In the genomic region with DNA sequence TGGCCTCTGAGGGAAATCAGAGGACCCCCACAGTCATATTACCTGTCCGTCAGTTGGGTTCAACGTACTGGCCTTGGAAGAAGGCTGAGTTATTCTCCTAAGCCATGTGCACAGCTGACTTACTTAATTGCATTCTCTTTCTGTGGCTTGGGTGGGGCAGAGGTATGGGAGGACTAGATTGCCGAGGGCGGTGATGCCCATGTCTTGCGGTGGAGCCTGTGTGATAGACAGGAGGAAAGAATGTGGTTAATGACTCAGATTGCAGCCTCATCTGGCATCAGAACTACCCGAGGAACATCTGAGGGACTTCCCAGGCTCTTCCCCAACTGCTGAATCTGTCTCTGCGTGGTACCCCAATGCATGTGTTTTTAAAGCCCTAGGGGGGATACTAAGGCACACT, we compare ENCODE assay signal across 13 mouse cellular contexts. TPM values are rescaled to one million over a fixed set of nuclear protein-coding genes. Genes with fewer than 3 reads are reported as not detected.
DNase-seq lines count a peak whose midpoint lies in the region; ATAC-seq and TF ChIP-seq lines count a peak whose summit lies in the region.
"Had no signal": no experiment of that assay in that cellular context is flagged by ENCODE, and none has a peak within 500 bp of the region (broad histone marks: within the 10 kb centered on the region; RNA-seq: fewer than 3 reads in every experiment).

No protein-coding gene starts in this region.

- H3K9ac ChIP-seq in limb, embryonic 13.5 days, result 0 out of 2 replicates have a peak overlapping the region, but pooled peaks have one; percentile 13
- no peak overlapping the region for H3K9ac ChIP-seq in liver, embryonic 12.5 days
- H3K9ac ChIP-seq: limb, embryonic 12.5 days had no signal

- TF ChIP-seq POLR2A in bone marrow macrophage, adult 2 months (IDR thresholded peaks at IDR 0.05; ENCODE audit: borderline replicate concordance, low read depth, low read length), result no peak

- peaks cover 34% of the 10 kb centered on the region for H3K36me3 ChIP-seq in limb, embryonic 13.5 days
- peaks cover 67% of the 10 kb centered on the region for H3K36me3 ChIP-seq in limb, embryonic 10.5 days
- peaks cover 51% of the 10 kb centered on the region for H3K36me3 ChIP-seq in liver, embryonic 12.5 days

- no peak overlapping the region for H3K4me2 ChIP-seq in limb, embryonic 13.5 days (replicated peaks)
- peak overlapping the region; percentile 46 for H3K4me2 ChIP-seq in liver, embryonic 12.5 days
- H3K4me2 ChIP-seq: limb, embryonic 12.5 days; midbrain, embryonic 11.5 days had no signal

- peaks cover 64% of the 10 kb centered on the region for H3K4me1 ChIP-seq in limb, embryonic 13.5 days
- H3K4me1 ChIP-seq in limb, embryonic 10.5 days, result peaks cover 65% of the 10 kb centered on the region
- H3K4me1 ChIP-seq in bone marrow macrophage, adult 2 months (ENCODE audit: control insufficient read depth, insufficient read depth, low read length), result peaks cover 71% of the 10 kb centered on the region
- peaks cover 98% of the 10 kb centered on the region for H3K4me1 ChIP-seq in liver, embryonic 12.5 days

- no peak for TF ChIP-seq CTCF in bone marrow macrophage, adult 2 months (IDR thresholded peaks at IDR 0.05; ENCODE audit: low read depth, low read length)

- no peak overlapping the region for H3K27ac ChIP-seq in limb, embryonic 13.5 days
- no peak overlapping the region for H3K27ac ChIP-seq in limb, embryonic 10.5 days
- H3K27ac ChIP-seq in bone marrow macrophage, adult 2 months (ENCODE audit: insufficient read depth, low read depth, low read length), result peak overlapping the region; percentile 1; the same call in 1 of the 2 replicates
- peak overlapping the region; percentile 61 for H3K27ac ChIP-seq in liver, embryonic 12.5 days
- H3K27ac ChIP-seq: kidney, postnatal 0 days; limb, embryonic 12.5 days had no signal

- no peak for ATAC-seq in limb, embryonic 13.5 days (ENCODE audit: low FRiP score, low read depth)
- peak; percentile 89 for ATAC-seq in liver, embryonic 12.5 days
- ATAC-seq: forebrain, embryonic 16.5 days had no signal

- no peaks in the 10 kb centered on the region for H3K27me3 ChIP-seq in limb, embryonic 13.5 days
- H3K27me3 ChIP-seq in limb, embryonic 10.5 days (ENCODE audit: low read depth, poor library complexity, severe bottlenecking), result no peaks in the 10 kb centered on the region
- no peaks in the 10 kb centered on the region for H3K27me3 ChIP-seq in liver, embryonic 12.5 days (replicated peaks)
- H3K27me3 ChIP-seq: limb, embryonic 12.5 days had no signal

- no peak overlapping the region for H3K4me3 ChIP-seq in limb, embryonic 13.5 days
- no peak overlapping the region for H3K4me3 ChIP-seq in limb, embryonic 10.5 days
- no peak overlapping the region for H3K4me3 ChIP-seq in bone marrow macrophage, adult 2 months (ENCODE audit: insufficient read depth, low read length)
- H3K4me3 ChIP-seq in liver, embryonic 12.5 days, result no peak overlapping the region
- H3K4me3 ChIP-seq: limb, embryonic 12.5 days had no signal

- no peak for DNase-seq in limb, embryonic 10.5 days (ENCODE audit: low spot score)
- DNase-seq in retina, embryonic 14.5 days (ENCODE audit: low spot score), result no peak
- no peak for DNase-seq in thymus, postnatal 4 days
- DNase-seq in left cerebral cortex, adult 11 months (ENCODE audit: low spot score), result no peak
- no peak for DNase-seq in gastrocnemius, adult 8-10 months (ENCODE audit: low spot score in 2 of 2)
- DNase-seq: cerebellum, adult 8-10 months had no signal

- no peaks in the 10 kb centered on the region for H3K9me3 ChIP-seq in limb, embryonic 13.5 days
- H3K9me3 ChIP-seq in limb, embryonic 10.5 days (replicated peaks), result no peaks in the 10 kb centered on the region
- H3K9me3 ChIP-seq in liver, embryonic 12.5 days (replicated peaks), result no peaks in the 10 kb centered on the region
- H3K9me3 ChIP-seq: limb, embryonic 12.5 days had no signal

- WGBS in limb, embryonic 13.5 days, result 65% methylated on average over 7 of the region's 7 CpGs
- WGBS in limb, embryonic 10.5 days, result 73% methylated on average over 7 of the region's 7 CpGs
- WGBS in liver, embryonic 12.5 days (ENCODE audit: insufficient replicate concordance), result 20% methylated on average over 7 of the region's 7 CpGs

RNA-seq across cellular contexts. Expression of gene Anp32a, which starts 12.7 kb away (rescaled TPM):
- polyA plus RNA-seq in limb, embryonic 13.5 days (2015; fragmentation: Nextera tagmentation; extraction: Ambion mirVana), result 214 and 225 TPM in 2 replicates
- 240 and 246 TPM in 2 replicates for polyA plus RNA-seq in limb, embryonic 10.5 days (2016; fragmentation: Nextera tagmentation; extraction: Ambion mirVana)
- 351 and 354 TPM in 2 replicates for polyA plus RNA-seq in bone marrow macrophage, adult 2 months (2012; ENCODE audit: insufficient read depth, insufficient read length, missing spikeins)
- polyA plus RNA-seq in liver, embryonic 12.5 days (2016; fragmentation: Nextera tagmentation; extraction: Ambion mirVana), result 112 and 122 TPM in 2 replicates
- 10 to 100 TPM; 56.9 to 73.2 (median 69.1) TPM for total RNA-seq in gastrocnemius, adult 8-10 months (2022)

Comparison
In these comparisons a context has a peak if more than half of its experiments do, and no peak if none do; other contexts are left out.
1. H3K27ac ChIP-seq: peak in bone marrow macrophage, adult 2 months (single experiment) and liver, embryonic 12.5 days (single experiment); none in limb, embryonic 13.5 days (single experiment) and limb, embryonic 10.5 days (single experiment).